Mouse (Mus musculus) kidney, postnatal 36 days (tissue): Measurements from ENCODE around the gene Cdkn1a.
"Not testable (repeated sequence)": the region's sequence is repeated elsewhere in the genome, so short reads cannot be mapped to it uniquely, and the experiment has no call there.

Source experiments
- DNase-seq, 2 experiments: peaks; one replicate each; pipeline ENCODE4 v3.0.0; 2021 to 2022; ENCODE audit warnings: mixed read lengths in 2 of 2

Gene Cdkn1a

GRCm38 (mm10) chr17:29059581-29059980 is 31.2 kb upstream of the Cdkn1a start:
- DNase-seq, result no peak

DNA sequence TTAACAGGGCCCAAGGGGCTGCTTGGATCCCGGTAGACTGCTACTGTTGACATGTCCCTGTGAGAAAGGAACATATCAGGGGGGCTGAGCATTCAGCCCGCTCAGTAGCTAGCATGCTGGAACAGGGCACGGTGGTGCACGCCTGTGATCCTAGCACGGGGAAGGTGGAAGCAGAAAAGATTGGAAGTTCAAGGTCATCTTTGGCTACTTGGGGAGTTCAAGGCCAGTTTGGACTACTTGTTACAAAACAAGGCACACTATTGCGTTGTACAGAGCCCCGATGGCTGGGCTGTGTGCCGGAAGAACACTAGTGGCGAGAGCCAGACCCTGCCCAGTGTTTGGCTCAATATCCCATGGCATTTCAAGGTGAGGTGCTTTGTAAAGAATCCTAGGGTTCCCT is 29.8 kb upstream of the Cdkn1a start:
- DNase-seq, result no peak

DNA sequence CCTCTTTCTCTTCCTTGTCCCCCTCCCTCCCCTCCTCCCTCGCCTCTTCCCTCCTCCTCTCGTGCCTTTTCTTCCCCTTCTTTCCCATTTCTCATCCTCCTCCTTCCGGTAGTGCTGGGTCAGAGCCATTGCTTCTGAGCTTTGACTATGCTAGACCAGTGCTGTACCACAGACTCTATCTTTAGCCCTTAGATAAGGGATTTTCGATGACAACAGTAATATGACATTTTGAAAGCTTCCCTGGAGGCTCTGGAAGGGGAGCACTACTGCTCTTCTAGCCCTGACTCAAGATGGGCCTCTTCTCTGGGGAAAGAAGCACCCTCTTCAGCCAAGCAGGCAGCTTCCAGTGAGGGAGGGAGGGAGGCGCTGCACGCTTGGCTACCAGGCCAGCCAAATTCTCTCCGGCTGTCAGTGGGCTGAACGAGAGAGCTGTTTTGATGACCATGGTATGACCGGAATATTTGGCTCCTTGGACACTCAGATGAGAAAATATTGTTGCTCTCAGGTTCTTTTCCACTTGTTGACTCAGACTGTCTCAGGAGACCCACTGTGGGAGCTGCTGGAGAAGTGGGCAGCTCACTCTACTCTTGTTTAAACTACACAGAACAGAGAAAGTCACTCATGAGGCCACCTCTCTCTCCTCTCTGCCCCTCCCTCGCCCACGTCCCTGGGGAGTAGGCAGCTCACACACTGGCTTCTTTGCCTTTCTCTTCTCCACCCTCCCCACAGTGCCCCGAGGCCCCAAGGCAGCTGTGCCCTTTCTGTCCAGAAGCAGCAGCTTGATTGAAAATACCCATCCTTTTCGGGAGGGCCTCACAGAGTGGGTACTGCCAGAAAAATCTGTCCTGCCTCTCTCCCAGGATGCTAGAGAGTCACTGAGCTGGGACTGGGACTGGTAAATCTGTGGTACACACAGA is 28.4 kb upstream of the Cdkn1a start:
- no peak for DNase-seq

GRCm38 (mm10) chr17:29063121-29063987 is 27.4 kb upstream of the Cdkn1a start:
- DNase-seq, result no peak

- no peak for DNase-seq
Measured at GRCm38 (mm10) chr17:29063988-29064285, 26.8 kb upstream of the Cdkn1a start.

GRCm38 (mm10) chr17:29065245-29065940 is 25.4 kb upstream of the Cdkn1a start:
- no peak for DNase-seq

DNA sequence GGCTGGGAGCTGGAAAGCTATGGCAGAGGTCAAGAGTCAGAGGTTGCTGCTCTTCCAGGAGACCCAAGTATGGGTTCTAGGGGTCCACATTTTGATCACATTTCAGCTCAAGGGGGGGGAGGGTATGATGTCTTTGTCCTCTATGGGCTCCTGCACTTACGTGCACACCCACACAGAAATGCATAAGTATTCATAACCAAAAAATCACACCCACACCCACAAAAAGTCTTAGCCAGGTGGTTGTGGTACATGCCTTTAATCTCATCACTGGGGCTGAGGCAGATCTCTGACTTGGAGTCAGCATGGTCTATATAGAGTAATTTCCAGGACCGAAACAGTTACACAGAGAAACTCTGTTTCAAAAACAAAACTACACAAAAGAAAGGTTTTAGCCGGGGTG is 24.8 kb upstream of the Cdkn1a start:
- DNase-seq, result no peak

GRCm38 (mm10) chr17:29067416-29067815 is 23.4 kb upstream of the Cdkn1a start:
- not testable (repeated sequence) for DNase-seq

DNA sequence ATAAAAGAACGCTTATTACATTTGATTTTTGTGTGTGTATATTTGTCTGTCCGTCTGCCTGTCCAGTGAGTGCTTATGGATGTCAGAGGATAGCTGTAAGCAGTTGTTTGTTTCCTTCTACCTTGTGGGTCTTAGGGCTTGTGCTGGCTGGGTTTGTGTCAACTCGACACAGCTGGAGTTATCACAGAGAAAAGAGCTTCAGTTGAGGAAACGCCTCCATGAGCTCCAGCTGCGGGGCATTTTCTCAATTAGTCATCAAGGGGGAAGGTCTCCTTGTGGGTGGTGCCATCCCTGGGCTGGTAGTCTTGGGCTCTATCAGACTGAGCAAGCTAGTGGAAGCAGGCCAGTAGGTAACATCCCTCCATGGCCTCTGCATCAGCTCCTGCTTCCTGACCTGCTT is 22.9 kb upstream of the Cdkn1a start:
- no peak for DNase-seq

DNA sequence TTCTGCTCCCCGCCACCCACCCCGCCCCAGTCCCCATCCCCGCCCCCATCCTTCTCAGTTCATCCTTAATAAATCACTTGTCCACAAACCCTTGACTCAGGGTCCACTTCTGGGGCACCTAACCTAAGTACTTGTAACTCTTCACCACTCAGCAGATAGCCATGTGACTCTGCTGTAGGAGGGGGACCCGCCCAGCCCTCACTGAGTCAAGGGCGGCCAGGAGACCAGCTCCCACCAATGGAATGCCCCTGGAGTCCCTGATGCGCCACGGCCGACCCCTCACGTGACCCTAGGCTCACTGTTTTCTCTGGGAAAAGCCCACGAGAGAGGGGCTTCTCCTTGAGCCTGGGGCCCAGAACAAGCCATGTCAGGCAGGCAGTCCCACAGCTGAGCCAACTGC is 21.7 kb upstream of the Cdkn1a start:
- peak; percentile 34 to 37 for DNase-seq

- no peak for DNase-seq
Measured at GRCm38 (mm10) chr17:29071820-29072219, 19.0 kb upstream of the Cdkn1a start.

- DNase-seq, result no peak
Measured at GRCm38 (mm10) chr17:29072701-29073307, 18.0 kb upstream of the Cdkn1a start.

- no peak for DNase-seq
Measured at GRCm38 (mm10) chr17:29073313-29073712, 17.5 kb upstream of the Cdkn1a start.

DNA sequence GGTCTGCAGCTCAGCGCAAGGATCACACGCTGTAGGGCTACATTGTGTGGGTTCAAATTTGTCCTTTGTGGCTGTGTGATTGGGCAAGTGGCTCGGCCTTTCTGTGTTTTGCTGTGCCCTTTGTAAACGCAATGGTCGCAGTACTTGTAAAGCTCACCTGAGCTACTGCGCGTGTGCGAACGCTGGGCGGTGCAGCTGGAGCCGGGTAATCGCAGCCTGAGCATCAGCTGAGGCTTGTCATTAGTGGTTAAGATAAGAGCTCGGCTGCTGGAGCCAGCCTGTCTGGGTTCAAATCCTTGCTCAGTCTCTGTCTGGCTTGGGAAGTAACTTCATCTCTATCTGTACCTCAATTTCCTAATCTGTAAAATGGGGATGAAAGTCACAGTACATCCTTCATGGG is 16.7 kb upstream of the Cdkn1a start:
- no peak for DNase-seq

GRCm38 (mm10) chr17:29076235-29076634 is 14.5 kb upstream of the Cdkn1a start:
- DNase-seq, result no peak

DNA sequence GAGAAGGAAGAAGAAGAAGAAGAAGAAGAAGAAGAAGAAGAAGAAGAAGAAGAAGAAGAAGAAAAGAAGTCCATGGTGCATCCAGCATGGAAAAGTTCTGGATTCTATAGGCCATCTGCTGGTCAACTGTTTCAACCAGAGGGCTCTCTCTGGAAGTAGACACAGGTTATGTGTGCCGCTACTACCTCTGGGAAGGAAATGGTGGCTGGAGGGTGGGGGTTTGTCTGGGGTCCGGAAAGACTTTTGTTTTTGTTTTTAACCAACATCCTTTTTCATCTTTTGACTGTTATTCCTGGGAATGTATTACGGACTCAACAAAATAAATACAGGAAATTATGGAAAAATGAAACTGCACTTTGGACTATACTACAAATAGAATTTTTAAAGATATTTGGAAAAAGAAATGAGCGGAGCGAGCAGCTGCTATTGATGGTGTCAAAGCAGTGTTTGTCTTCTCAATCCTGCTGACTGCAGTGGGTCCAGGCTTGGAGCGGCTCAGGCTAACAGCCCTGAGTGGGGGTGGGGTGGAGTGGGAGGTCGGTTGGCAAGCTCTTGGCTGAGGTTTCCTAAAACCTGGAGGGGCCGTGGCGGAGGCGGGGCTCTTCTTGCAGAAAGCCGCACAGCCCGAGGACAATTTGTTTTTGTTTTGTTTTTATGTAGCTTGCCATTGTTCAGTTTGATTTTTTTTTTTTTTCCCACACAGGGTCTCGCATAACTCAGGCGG is 12.8 kb upstream of the Cdkn1a start:
- peak; percentile 48 to 69 for DNase-seq

DNA sequence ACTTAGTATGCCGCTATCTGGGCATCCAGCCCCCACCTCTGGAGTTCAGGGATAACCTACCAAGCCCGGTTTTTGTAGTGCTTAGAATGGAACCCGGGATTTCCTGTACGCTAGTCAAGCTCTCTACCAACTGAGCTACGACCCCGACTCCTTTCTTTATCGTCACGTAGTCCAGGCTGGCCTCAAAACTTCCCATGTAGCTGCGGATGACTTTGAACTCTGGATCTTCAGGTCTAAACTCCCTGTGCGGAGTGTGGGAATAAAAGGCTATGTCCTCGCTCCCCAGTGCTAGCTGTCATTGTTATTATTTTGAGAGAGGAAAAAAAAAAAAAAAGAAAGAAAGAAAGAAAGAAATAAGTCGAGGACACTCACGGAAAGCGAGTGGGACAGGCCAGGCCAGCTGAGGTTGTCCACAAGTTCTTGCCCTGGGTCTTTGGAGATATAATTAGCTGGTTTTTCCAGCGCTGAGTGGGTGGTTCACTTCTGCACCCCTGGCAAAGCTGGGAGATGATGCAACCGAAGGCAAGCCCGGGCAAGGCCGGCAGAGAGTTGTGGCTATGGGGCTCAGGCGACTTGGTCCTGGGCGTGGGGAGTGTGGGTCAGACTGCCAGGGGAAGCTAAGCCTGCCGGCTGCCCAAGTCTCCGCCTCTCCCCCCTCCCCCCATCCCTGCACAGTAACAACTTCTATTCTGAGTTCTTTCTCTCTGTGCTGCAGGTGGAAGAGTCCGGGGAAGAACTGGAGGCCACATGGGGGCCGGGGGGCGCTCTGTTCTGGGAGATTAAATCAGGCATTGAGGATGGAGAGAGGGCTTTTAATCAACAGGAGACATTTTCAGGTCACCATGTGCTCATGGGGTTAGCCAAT is 12.0 kb upstream of the Cdkn1a start:
- DNase-seq, result peak; percentile 38 to 41

DNA sequence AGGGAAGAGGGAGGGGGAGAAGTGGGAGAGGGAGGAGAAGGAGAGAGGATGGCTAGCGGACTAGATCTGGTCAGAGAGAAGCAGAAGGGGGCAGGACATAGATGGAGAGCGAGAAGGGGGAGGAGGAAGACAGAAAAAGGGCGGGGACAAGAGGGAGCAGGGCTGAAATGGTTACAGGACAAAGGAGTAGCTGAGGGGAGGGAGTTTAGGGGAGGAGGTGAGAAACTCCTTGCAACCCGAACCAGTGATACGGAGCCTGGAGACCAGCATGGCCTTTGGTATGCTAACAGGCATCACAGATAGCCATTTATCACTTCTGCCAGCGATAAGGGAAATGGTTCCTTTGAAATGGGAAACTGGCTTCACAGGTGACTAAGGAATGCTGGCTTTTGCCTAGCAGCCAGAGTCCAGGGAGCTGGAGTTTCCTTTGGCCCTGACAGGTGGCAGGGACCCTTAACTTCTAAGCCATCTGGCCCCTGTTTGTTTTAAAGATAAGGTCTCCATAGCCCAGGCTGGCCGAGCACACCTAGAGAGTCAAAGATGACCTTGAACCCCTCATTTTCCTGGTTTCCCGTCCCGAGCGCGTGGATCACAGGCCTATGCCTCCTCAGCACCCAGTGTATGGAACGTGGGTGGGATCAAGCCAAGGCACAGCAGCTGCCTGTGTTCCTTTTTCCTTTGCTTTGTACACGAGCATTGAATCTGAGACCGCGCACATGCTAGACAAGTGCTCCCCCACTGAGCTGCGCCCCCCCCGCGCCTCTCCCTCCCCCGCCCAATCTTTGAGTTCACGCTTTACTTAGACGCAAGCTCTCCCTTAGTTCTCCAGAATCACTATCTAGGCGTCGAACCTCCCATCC is 9.8 kb upstream of the Cdkn1a start:
- no peak for DNase-seq

DNA sequence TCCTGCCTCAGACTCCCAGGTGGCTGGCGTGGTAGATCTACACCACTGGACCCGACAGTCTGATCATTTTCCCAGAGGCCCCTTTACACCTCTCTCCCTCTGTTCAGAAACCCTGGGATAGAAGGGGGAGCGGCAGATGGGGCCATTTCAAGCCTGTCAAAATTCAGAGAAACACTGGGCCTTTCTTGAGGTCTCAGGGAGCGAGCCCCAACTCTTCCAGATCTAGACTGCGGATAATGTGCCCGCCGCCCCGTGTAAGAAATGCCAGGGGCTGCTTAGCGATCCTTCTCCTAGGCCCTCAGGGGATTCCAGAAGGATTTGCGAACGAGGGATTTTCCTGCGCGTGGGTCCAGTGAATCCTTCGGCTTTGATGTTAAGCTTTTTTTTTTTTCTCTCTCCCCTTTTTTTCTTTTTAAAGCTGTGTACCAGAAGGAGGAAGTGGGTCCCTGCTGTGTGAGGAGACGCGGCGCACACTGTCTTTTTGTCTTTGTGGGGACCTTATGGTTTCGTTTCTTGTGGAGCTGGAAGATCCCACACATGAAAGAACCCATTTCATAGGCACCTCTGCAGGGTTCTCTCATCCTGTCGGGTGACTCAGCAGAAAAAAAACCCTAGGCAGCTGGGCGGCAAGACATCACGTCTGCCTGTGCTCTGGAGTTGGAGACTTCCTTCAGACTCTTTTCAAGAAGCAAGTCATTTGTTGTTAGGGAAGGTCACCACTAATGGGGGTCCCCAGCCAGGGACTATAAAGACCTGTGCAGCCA is 9.0 kb upstream of the Cdkn1a start:
- no peak for DNase-seq
